In the genomic region with DNA sequence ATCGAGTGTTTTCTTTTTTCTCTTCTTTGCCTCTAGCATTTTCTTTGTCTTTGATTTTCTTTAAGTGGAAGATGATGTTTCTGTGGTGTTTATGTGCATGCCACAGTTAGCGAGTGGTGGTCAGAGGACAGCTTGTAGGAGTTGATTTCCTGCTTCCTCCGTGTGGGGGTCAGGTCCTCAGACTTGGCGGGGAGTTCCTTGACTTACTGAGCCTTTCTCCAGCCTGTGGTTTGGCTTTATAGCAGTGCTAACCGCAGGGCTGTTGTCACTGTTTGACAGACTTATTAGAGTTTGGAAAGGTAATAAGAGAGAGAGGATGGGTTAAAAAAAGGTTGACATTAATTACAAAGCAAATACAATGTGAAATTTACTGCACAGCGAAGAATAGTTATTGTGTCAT, we compare ENCODE assay signal across 14 mouse cellular contexts. TPM values are rescaled to one million over a fixed set of nuclear protein-coding genes. Genes with fewer than 3 reads are reported as not detected.
DNase-seq lines count a peak whose midpoint lies in the region; ATAC-seq lines count a peak whose summit lies in the region.
"Had no signal": no experiment of that assay in that cellular context is flagged by ENCODE, and none has a peak within 500 bp of the region (broad histone marks: within the 10 kb centered on the region; RNA-seq: fewer than 3 reads in every experiment).

No protein-coding gene starts in this region.

- no peak overlapping the region for H3K9ac ChIP-seq in kidney, embryonic 15.5 days
- H3K9ac ChIP-seq: heart, embryonic 13.5 days; hindbrain, embryonic 15.5 days; midbrain, embryonic 12.5 days had no signal

- 28% methylated on average over 6 of the region's 6 CpGs for WGBS in kidney, embryonic 15.5 days

- H3K27ac ChIP-seq in kidney, embryonic 15.5 days, result no peak overlapping the region
- H3K27ac ChIP-seq: heart, embryonic 13.5 days; hindbrain, embryonic 15.5 days; midbrain, embryonic 12.5 days had no signal

- no peak for DNase-seq in kidney, adult 11 months
- peak; percentile 34 for DNase-seq in CD4-positive, CD25-positive, alpha-beta regulatory T cell, adult 2 months (ENCODE audit: low read depth, low spot score)
- no peak for DNase-seq in right cerebral cortex, postnatal 36 days (ENCODE audit: low spot score in 2 of 2)
- DNase-seq in cerebellum, postnatal 25 days, result no peak
- no peak for DNase-seq in Muller cell, postnatal 12 days (ENCODE audit: inconsistent ontology term)
- DNase-seq: cerebellum, postnatal 10 days; layer of hippocampus, adult 9-11 months; right cerebral cortex, postnatal 14 days had no signal

- H3K4me2 ChIP-seq in kidney, embryonic 15.5 days, result 0 out of 2 replicates have a peak overlapping the region, but pooled peaks have one; percentile 9
- H3K4me2 ChIP-seq: heart, embryonic 13.5 days; hindbrain, embryonic 15.5 days; midbrain, embryonic 12.5 days had no signal

- ATAC-seq in kidney, embryonic 15.5 days (replicated peaks; ENCODE audit: low FRiP score), result no peak
- ATAC-seq in hematopoietic stem cell, adult 5-6 weeks (replicated peaks in 1 of 2; ENCODE audit: insufficient read depth in 1 of 2, low FRiP score in 2 of 2, low TSS enrichment in 1 of 2, low read depth in 1 of 2, poor library complexity in 2 of 2, severe bottlenecking in 2 of 2), result peak; percentile 91 to 94
- peak; percentile 89 for ATAC-seq in megakaryocyte-erythroid progenitor cell, adult 5-6 weeks (replicated peaks; ENCODE audit: low FRiP score, low TSS enrichment, poor library complexity, severe bottlenecking)

- no peaks in the 10 kb centered on the region for H3K27me3 ChIP-seq in kidney, embryonic 15.5 days
- H3K27me3 ChIP-seq: heart, embryonic 13.5 days; hindbrain, embryonic 15.5 days; midbrain, embryonic 12.5 days had no signal

- peaks cover 13% of the 10 kb centered on the region for H3K4me1 ChIP-seq in kidney, embryonic 15.5 days

- H3K9me3 ChIP-seq in kidney, embryonic 15.5 days (replicated peaks), result no peaks in the 10 kb centered on the region
- H3K9me3 ChIP-seq: heart, embryonic 13.5 days; hindbrain, embryonic 15.5 days; midbrain, embryonic 12.5 days had no signal

- H3K4me3 ChIP-seq in kidney, embryonic 15.5 days (replicated peaks), result no peak overlapping the region
- H3K4me3 ChIP-seq: heart, embryonic 13.5 days; hindbrain, embryonic 15.5 days; midbrain, embryonic 12.5 days had no signal

- peaks cover 42% of the 10 kb centered on the region for H3K36me3 ChIP-seq in kidney, embryonic 15.5 days

RNA-seq across cellular contexts. Expression of a gene that starts 10.0 kb away (rescaled TPM):
- 30.2 and 31.3 TPM in 2 replicates for polyA plus RNA-seq in kidney, embryonic 15.5 days (2015; fragmentation: Nextera tagmentation; extraction: Ambion mirVana)
- 49.7 and 54.5 TPM in 2 replicates for total RNA-seq in hematopoietic stem cell, adult 5-6 weeks (2017)
- total RNA-seq in megakaryocyte-erythroid progenitor cell, adult 5-6 weeks (2014; fragmentation: Nextera tagmentation), result 35.6 and 36.1 TPM in 2 replicates
- 40.5 and 64.8 TPM in 2 replicates for total RNA-seq in megakaryocyte-erythroid progenitor cell, adult 5-6 weeks (2017)

RNA-seq across cellular contexts. Expression of a gene that starts 10.2 kb away (rescaled TPM):
- polyA plus RNA-seq in kidney, embryonic 15.5 days (2015; fragmentation: Nextera tagmentation; extraction: Ambion mirVana), result 8.5 and 9.9 TPM in 2 replicates
- 14.5 and 14.6 TPM in 2 replicates for total RNA-seq in hematopoietic stem cell, adult 5-6 weeks (2017)
- total RNA-seq in megakaryocyte-erythroid progenitor cell, adult 5-6 weeks (2014; fragmentation: Nextera tagmentation), result 7.3 and 7.6 TPM in 2 replicates
- total RNA-seq in megakaryocyte-erythroid progenitor cell, adult 5-6 weeks (2017), result 5.2 and 16.8 TPM in 2 replicates

RNA-seq across cellular contexts. Expression of a gene that starts 57.9 kb away (rescaled TPM):
- 2.0 and 3.9 TPM in 2 replicates for polyA plus RNA-seq in kidney, embryonic 15.5 days (2015; fragmentation: Nextera tagmentation; extraction: Ambion mirVana)
- 7.2 and 13.3 TPM in 2 replicates for total RNA-seq in hematopoietic stem cell, adult 5-6 weeks (2017)
- total RNA-seq in megakaryocyte-erythroid progenitor cell, adult 5-6 weeks (2014; fragmentation: Nextera tagmentation), result 2.7 and 5.4 TPM in 2 replicates
- 9.4 and 10.7 TPM in 2 replicates for total RNA-seq in megakaryocyte-erythroid progenitor cell, adult 5-6 weeks (2017)
